Mouse (Mus musculus): ENCODE results near the gene Mysm1.

The Mysm1 gene

GRCm38 (mm10) chr4:94941221-94941855 is 37.6 kb downstream of the Mysm1 start:
- DNase-seq = no peak

DNA sequence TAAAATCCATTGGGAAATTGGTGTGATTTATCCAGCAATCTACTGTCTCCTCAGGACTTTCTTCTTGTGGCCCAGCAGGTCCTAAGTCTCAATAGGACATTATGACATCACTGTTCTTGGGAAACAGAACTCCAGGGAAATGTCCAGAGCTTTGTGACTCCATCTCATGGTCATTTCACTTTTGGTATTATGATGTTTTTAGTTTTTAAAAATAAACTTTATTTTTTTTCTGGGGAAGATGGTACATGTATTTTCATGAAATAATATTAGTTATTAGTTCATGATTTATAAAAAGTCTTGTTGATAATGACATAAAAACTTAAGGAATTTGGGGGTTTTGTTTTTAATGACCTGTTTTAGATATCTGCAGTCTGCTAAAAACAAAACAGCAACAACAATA is 50.2 kb downstream of the Mysm1 start, which contains the start of gene Eqtn:
Gene Eqtn, minus strand, starts transcription at position 101 of the 400 bp plus-strand sequence.
- DNase-seq = no peak

DNA sequence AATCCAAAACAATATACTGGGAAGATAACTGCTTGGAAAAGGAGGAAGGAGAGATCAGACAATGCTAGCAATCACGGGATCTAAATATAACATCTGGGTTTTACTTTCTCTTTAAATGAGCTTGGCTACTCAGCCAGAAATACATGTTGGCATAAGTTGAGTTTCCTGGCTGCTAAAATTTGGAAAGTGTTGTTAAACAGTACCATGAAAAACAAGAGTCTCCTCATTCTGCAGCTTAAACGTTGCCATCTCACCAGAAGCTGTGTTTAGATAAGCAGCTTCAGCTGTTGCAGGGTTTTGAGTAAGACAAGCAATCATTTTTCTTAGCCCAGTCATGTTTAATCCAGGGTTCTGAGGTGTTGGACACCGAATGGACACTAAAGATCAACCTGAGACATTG is 77.1 kb downstream of the Mysm1 start:
- DNase-seq = no peak

- DNase-seq = no peak
Measured at GRCm38 (mm10) chr4:94900744-94901143, 78.2 kb downstream of the Mysm1 start.

Data from cerebellum, adult 11-12 months (tissue).